In the genomic region with DNA sequence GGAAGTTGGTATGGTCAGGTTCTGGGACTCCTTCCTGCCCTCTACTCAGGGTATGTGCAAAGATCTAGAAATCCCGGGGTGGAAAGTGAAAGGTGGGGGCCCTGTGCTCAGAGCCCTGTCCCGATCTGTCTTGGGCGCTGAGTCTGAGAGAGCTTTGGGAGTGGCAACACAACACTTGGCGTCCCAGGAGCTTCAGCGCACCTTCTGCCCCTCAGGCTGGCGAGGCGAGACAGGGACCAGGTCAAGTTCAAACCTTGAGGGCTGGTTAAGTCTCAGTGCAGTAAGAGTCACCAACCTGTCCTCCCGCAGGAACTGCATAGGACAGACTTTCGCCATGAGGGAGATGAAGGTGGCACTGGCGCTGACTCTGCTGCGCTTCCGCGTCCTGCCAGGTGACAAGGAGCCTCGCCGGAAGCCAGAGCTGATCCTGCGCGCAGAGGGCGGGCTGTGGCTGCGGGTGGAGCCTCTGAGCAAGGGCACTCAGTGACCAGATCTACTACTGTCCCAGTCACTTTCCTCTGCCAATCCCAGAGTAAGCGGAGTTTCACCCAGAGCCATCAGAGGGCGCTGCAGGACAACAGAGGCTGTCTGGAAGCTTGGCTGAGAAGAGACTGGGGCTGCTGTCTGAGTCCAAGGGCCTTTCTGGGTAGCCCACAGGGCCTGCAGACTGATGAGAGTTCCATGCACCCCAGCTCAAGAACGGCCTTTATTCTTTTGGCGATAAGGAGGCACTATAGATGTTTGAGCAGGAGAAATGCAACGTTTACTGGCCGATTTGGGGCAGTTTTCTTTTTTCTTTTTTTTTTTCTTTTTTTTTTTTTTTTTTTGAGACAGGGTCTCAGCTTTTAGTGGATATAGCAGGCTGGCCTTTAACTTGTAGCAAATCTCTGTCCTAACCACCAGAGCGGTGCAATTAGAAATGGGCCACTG, we compare ENCODE assay signal across 8 mouse cellular contexts. TPM values are rescaled to one million over a fixed set of nuclear protein-coding genes. Genes with fewer than 3 reads are reported as not detected.
DNase-seq lines count a peak whose midpoint lies in the region; ATAC-seq and TF ChIP-seq lines count a peak whose summit lies in the region.

No protein-coding gene starts in this region.

- ATAC-seq in embryonic facial prominence, embryonic 12.5 days (ENCODE audit: insufficient number of reproducible peaks, insufficient read depth, low FRiP score, low TSS enrichment), result peak; percentile 52; the same call in 1 of the 2 replicates
- peak; percentile 62; the same call in 1 of the 2 replicates for ATAC-seq in limb, embryonic 11.5 days (ENCODE audit: insufficient number of reproducible peaks, low FRiP score, low TSS enrichment, low read depth)
- ATAC-seq in midbrain, embryonic 13.5 days, result peak; percentile 80

- 0 out of 2 replicates have a peak overlapping the region, but pooled peaks have one; percentile 7 for H3K9ac ChIP-seq in embryonic facial prominence, embryonic 12.5 days
- H3K9ac ChIP-seq in limb, embryonic 11.5 days (ENCODE audit: low read length), result no peak overlapping the region; the same call in 1 of the 2 replicates
- H3K9ac ChIP-seq in midbrain, embryonic 13.5 days (replicated peaks), result peak overlapping the region; percentile 48; the same call in 1 of the 2 replicates

- no peaks in the 10 kb centered on the region for H3K4me1 ChIP-seq in embryonic facial prominence, embryonic 12.5 days
- H3K4me1 ChIP-seq in kidney, adult 2 months (ENCODE audit: control insufficient read depth, insufficient read depth, low read length), result no peaks in the 10 kb centered on the region
- H3K4me1 ChIP-seq in limb, embryonic 11.5 days (ENCODE audit: control insufficient read depth, insufficient read depth, low read length), result 0 out of 2 replicates have a peak, but pooled peaks cover 4% of the 10 kb centered on the region
- peaks cover 6% of the 10 kb centered on the region for H3K4me1 ChIP-seq in midbrain, embryonic 13.5 days (replicated peaks)
- peaks cover 7% of the 10 kb centered on the region; the same call in 1 of the 2 replicates for H3K4me1 ChIP-seq in small intestine, adult 2 months (ENCODE audit: control insufficient read depth, insufficient read depth, insufficient read length, low read length)

- 0 out of 2 replicates have a peak overlapping the region, but pooled peaks have one; percentile 14 for H3K4me3 ChIP-seq in embryonic facial prominence, embryonic 12.5 days
- peak overlapping the region; percentile 40 for H3K4me3 ChIP-seq in kidney, adult 2 months (ENCODE audit: insufficient read depth, low read depth, low read length)
- peak overlapping the region; percentile 10; the same call in 1 of the 2 replicates for H3K4me3 ChIP-seq in limb, embryonic 11.5 days (ENCODE audit: low read depth, low read length)
- H3K4me3 ChIP-seq in midbrain, embryonic 13.5 days (replicated peaks), result peak overlapping the region; percentile 26
- peak overlapping the region; percentile 74 for H3K4me3 ChIP-seq in small intestine, adult 2 months (ENCODE audit: low read depth, low read length)

- WGBS in embryonic facial prominence, embryonic 12.5 days, result 15% methylated on average over 26 of the region's 26 CpGs
- 35% methylated on average over 26 of the region's 26 CpGs for WGBS in kidney, adult 2 months
- 14% methylated on average over 26 of the region's 26 CpGs for WGBS in limb, embryonic 11.5 days
- 13% methylated on average over 26 of the region's 26 CpGs for WGBS in midbrain, embryonic 13.5 days
- 14% methylated on average over 26 of the region's 26 CpGs for WGBS in small intestine, adult 2 months

- peak overlapping the region; percentile 36 for H3K4me2 ChIP-seq in embryonic facial prominence, embryonic 12.5 days (replicated peaks)
- peak overlapping the region; percentile 41 for H3K4me2 ChIP-seq in limb, embryonic 11.5 days (ENCODE audit: low read depth, severe bottlenecking)
- peak overlapping the region; percentile 49 for H3K4me2 ChIP-seq in midbrain, embryonic 13.5 days (replicated peaks)

- TF ChIP-seq POLR2A in kidney, adult 2 months (IDR thresholded peaks at IDR 0.05; ENCODE audit: low read depth, low read length), result no peak
- TF ChIP-seq POLR2A in small intestine, adult 2 months (IDR thresholded peaks at IDR 0.05; ENCODE audit: low read depth, low read length), result peak; percentile 88

- peak; percentile 81 for TF ChIP-seq CTCF in kidney, adult 2 months (conservative IDR thresholded peaks at IDR 0.05; ENCODE audit: insufficient read depth, insufficient read length, low read depth, low read length)
- TF ChIP-seq CTCF in small intestine, adult 2 months (IDR thresholded peaks at IDR 0.05; ENCODE audit: extremely low read depth, insufficient read length, insufficient replicate concordance, low read depth, low read length), result peak; percentile 92

- DNase-seq in 3T3-L1 (ENCODE audit: low read depth, low spot score), result peak; percentile 72
- DNase-seq in adrenal gland, postnatal 36 days, result peak; percentile 93 to 94
- peak; percentile 89 to 92 for DNase-seq in heart, adult 18-20 months
- peak; percentile 93 for DNase-seq in kidney, adult 2 months
- peak; percentile 91 for DNase-seq in limb, embryonic 11.5 days (ENCODE audit: low spot score)

- H3K36me3 ChIP-seq in embryonic facial prominence, embryonic 12.5 days, result peaks cover 21% of the 10 kb centered on the region
- no peaks in the 10 kb centered on the region; the same call in 1 of the 2 replicates for H3K36me3 ChIP-seq in kidney, adult 2 months (ENCODE audit: control insufficient read depth, insufficient read depth, low read length)
- H3K36me3 ChIP-seq in limb, embryonic 11.5 days (ENCODE audit: control insufficient read depth, insufficient read depth, low read length), result no peaks in the 10 kb centered on the region
- peaks cover 11% of the 10 kb centered on the region; the same call in 1 of the 2 replicates for H3K36me3 ChIP-seq in midbrain, embryonic 13.5 days
- H3K36me3 ChIP-seq in small intestine, adult 2 months (ENCODE audit: control insufficient read depth, insufficient read depth, low read length), result no peaks in the 10 kb centered on the region

- H3K27me3 ChIP-seq in embryonic facial prominence, embryonic 12.5 days, result no peaks in the 10 kb centered on the region
- H3K27me3 ChIP-seq in kidney, adult 2 months (replicated peaks; ENCODE audit: control insufficient read depth, insufficient read depth, low read length), result no peaks in the 10 kb centered on the region
- no peaks in the 10 kb centered on the region for H3K27me3 ChIP-seq in limb, embryonic 11.5 days (ENCODE audit: control insufficient read depth, insufficient read depth, low read length)
- no peaks in the 10 kb centered on the region for H3K27me3 ChIP-seq in midbrain, embryonic 13.5 days
- H3K27me3 ChIP-seq in small intestine, adult 2 months (ENCODE audit: control insufficient read depth, insufficient read depth, low read length), result no peaks in the 10 kb centered on the region

- no peak overlapping the region for H3K27ac ChIP-seq in embryonic facial prominence, embryonic 12.5 days
- no peak overlapping the region for H3K27ac ChIP-seq in kidney, adult 2 months (ENCODE audit: insufficient read depth, low read depth, low read length)
- no peak overlapping the region for H3K27ac ChIP-seq in limb, embryonic 11.5 days (replicated peaks; ENCODE audit: low read depth, low read length)
- no peak overlapping the region for H3K27ac ChIP-seq in midbrain, embryonic 13.5 days
- H3K27ac ChIP-seq in small intestine, adult 2 months (ENCODE audit: insufficient read depth, low read depth, low read length), result peak overlapping the region; percentile 66

- no peaks in the 10 kb centered on the region for H3K9me3 ChIP-seq in embryonic facial prominence, embryonic 12.5 days
- H3K9me3 ChIP-seq in limb, embryonic 11.5 days (ENCODE audit: control insufficient read depth, low read length), result no peaks in the 10 kb centered on the region
- H3K9me3 ChIP-seq in midbrain, embryonic 13.5 days, result no peaks in the 10 kb centered on the region

RNA-seq across cellular contexts. Expression of a gene that starts 7.7 kb away (rescaled TPM):
- 10 to 100 TPM; 10.1 to 12.4 TPM for total RNA-seq in adrenal gland, postnatal 36 days (2021)
- 26.0 and 28.4 TPM in 2 replicates for polyA plus RNA-seq in embryonic facial prominence, embryonic 12.5 days (2016; fragmentation: Nextera tagmentation; extraction: Ambion mirVana)
- total RNA-seq in heart, adult 18-20 months (2021), result 1 to 10 TPM; 4.4 to 4.8 TPM
- 11.6 and 14.3 TPM in 2 replicates for polyA plus RNA-seq in kidney, adult 2 months (2012; rRNA removed)
- polyA plus RNA-seq in limb, embryonic 11.5 days (2014; fragmentation: Nextera tagmentation; extraction: Ambion mirVana), result 18.1 and 18.3 TPM in 2 replicates
- 19.2 and 20.4 TPM in 2 replicates for polyA plus RNA-seq in midbrain, embryonic 13.5 days (2015; fragmentation: Nextera tagmentation; extraction: Ambion mirVana)
- polyA plus RNA-seq in small intestine, adult 2 months (2012; rRNA removed), result 69.4 and 140 TPM in 2 replicates

RNA-seq across cellular contexts. Expression of a gene that starts 22.8 kb away (rescaled TPM):
- total RNA-seq in adrenal gland, postnatal 36 days (2021), result 1 to 10 TPM; 6.9 to 8.8 TPM
- polyA plus RNA-seq in embryonic facial prominence, embryonic 12.5 days (2016; fragmentation: Nextera tagmentation; extraction: Ambion mirVana), result 14.5 and 15.6 TPM in 2 replicates
- total RNA-seq in heart, adult 18-20 months (2021), result 1 to 10 TPM; 4.7 to 5.8 TPM
- polyA plus RNA-seq in kidney, adult 2 months (2012; rRNA removed), result 16.2 and 18.1 TPM in 2 replicates
- 7.9 and 9.6 TPM in 2 replicates for polyA plus RNA-seq in limb, embryonic 11.5 days (2014; fragmentation: Nextera tagmentation; extraction: Ambion mirVana)
- polyA plus RNA-seq in midbrain, embryonic 13.5 days (2015; fragmentation: Nextera tagmentation; extraction: Ambion mirVana), result 13.0 and 13.8 TPM in 2 replicates
- polyA plus RNA-seq in small intestine, adult 2 months (2012; rRNA removed), result 2.3 and 2.5 TPM in 2 replicates

Comparison
In these comparisons a context has a peak if more than half of its experiments do, and no peak if none do; other contexts are left out.
1. H3K4me3 ChIP-seq: peak in every context shown above with its lines; median percentile 74 in small intestine, adult 2 months; 40 in kidney, adult 2 months; 26 in midbrain, embryonic 13.5 days; 14 in embryonic facial prominence, embryonic 12.5 days; 10 in limb, embryonic 11.5 days.